Mouse (Mus musculus) megakaryocyte, adult 5-6 weeks (primary cell): Measurements from ENCODE around the gene Krt36. TPM values are rescaled to one million over a fixed set of nuclear protein-coding genes. Genes with fewer than 3 reads are reported as not detected.

Source experiments
- ATAC-seq: 2 replicates; pipeline ENCODE4 v1.8.0; 2016; ENCODE audit warnings: mild to moderate bottlenecking, inconsistent platforms; ENCODE audit not compliant: poor library complexity, severe bottlenecking
- total RNA-seq, 2 experiments: library from RNA; stranded (forward) in 1 of 2; stranded (reverse) in 1 of 2; fragments of 153-499, 151-499 nt in 1 of 2; fragments of 221-1000, 200-1000 nt in 1 of 2; gene quantifications; 2 replicates each; pipeline versions ENCODE4 v1.2.3 to v1.2.4; 2015 to 2017

Krt36 gene
- total RNA-seq (2015), result not detected in 2 replicates
- not detected in 2 replicates for total RNA-seq (2017)

GRCm38 (mm10) chr11:100105576-100106122 lies at the start of gene Krt36:
Gene Krt36, minus strand, starts transcription at chr11:100105626.
- no peak for ATAC-seq

DNA sequence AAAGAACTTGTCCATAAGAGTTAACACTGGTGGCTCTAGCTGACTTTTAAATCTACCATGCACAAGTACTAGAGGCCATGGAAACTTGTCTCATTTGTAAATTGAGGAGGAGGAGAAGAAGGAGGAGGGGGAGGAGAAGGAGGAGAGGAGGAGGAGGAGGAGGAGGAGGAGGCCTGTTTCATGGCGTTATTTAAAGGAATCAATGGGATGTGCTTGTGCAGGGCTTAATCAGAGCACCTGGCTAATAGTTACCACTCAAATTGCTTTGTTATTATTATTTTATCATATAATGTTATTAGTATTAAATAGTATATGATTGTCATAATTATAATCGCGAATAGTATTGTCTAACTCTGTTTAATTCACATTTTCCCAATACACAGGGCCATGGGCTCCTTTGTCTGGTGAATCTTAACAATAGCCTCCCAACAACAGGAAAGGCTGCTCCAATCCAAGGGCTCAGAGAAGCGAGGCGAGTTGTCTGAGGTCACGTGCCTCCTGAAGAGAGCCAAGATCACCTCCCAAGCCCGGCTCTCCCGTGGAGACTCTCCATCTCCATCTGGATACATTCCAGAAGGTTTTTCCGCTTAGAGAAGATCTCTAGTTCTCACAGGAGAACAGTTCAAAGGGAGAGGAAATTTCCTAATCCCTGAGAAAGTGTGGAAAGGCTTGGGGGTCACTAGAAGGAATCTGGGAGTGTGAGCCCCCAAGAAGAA lies 43.3 kb upstream of the Krt36 start, which contains the start of gene Krt19:
Gene Krt19 (minus strand): TSS at position 51 of the 716 bp plus-strand sequence.
- no peak for ATAC-seq

GRCm38 (mm10) chr11:100147566-100148353 lies 42.3 kb upstream of the Krt36 start:
- no peak for ATAC-seq

DNA sequence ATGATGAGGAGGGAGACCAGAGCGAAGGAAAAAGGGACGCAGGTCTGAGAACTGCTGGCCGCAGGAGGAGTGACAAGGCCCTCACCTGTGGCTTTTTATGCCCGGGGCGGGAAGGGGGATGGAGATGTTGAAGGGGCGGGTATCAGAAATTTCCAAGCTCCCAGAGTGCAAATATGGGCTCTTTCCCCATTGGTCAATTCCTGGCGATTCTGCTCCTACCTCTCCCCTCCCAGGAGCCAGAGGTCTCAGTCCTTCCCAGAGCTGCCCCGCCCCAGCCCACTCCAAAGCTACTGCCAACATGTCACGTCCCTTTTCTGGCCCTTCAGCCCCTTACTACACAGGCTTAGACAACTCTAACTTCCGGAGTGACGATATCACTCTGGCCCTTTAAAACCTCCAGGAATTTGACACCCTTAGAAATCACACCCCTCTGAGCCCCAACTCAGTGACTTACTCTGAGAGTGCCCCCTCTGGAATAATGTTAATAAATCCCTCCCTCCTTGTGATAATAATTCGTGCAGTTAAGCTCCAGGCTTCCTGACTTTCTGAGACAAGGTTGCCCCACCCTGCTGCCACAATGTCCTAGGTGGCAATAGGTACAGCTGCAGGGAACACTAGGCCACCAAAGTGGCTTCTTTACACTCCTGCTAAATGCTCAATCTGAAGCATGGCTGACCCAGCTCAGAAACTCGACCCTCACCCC lies 40.6 kb upstream of the Krt36 start:
- no peak for ATAC-seq

DNA sequence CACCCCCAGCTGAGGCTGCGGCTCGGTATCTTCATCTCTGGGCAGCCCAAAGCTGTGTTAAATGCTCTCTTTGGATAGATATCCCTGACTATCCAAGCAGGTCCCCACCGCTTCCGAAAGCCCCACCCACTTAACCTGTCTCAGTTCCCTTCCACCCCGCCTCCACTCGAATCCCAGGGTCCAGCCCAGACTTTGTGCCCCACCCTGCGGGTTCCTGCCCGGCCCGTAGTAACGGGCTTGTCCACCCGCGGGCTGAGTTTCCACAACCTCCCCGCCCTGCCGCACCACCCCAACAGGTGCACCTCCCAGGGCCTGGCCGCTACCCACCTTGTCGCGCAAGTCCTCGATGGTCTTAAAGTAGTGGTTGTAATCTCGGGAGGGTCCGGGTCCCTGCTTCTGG lies 39.7 kb upstream of the Krt36 start:
- no peak for ATAC-seq

DNA sequence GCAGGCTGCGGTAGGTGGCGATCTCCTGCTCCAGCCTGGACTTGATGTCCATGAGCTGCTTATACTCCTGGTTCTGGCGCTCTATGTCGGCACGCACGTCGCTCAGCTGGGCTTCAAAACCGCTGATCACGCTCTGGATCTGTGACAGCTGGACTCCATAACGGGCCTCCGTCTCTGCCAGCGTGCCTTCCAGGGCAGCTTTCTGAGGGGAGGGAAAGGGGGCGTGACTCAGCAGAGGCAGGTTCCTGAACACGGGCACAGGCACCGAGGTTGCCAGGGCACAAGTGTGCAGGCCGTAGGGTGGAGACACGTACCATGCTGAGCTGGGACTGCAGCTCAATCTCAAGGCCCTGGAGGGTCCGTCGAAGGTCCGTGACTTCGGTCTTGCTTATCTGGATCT lies 35.5 kb upstream of the Krt36 start:
- ATAC-seq, result no peak

- ATAC-seq, result no peak
These were observed 34.0 kb upstream of the Krt36 start for GRCm38 (mm10) chr11:100139391-100139790.

DNA sequence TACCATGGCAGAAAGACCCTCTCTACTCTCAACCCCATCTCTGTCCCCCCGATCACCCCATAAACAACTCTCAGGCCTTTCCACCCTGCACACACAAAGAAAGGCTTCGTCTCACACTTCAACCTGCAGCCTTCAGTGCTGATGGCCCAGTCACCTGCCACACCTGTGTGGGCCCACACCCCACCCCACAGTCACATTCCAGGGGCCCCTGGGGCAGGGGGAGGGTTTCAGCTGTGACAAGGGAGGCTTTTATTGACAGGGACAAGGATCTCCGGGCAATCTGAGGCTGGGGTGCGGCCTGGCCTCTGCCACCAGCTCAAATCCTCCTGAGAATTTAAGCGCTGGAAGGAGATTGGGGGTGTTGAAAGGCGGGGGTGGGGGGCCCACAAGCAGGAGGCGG lies 33.4 kb upstream of the Krt36 start:
- ATAC-seq, result no peak

DNA sequence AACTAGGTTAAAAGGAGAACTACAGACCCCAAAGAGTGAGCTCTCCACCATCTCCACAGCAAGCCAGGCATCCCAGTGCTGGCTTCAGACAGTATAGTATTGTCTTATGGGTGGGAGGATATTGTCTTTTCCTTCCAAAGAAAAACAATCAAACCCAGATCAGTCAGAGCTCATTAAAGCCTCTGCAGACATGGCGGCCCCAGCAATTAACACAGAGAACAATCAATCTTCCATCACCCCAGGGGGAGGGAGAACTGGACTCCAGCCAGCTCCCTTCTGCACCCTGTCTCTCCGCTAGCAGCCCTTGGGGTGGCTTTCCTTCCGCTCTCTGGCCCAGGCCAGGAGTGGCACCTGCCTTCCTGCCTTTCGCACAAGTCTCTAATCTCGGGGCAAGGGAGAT lies 32.3 kb upstream of the Krt36 start:
- ATAC-seq, result no peak

DNA sequence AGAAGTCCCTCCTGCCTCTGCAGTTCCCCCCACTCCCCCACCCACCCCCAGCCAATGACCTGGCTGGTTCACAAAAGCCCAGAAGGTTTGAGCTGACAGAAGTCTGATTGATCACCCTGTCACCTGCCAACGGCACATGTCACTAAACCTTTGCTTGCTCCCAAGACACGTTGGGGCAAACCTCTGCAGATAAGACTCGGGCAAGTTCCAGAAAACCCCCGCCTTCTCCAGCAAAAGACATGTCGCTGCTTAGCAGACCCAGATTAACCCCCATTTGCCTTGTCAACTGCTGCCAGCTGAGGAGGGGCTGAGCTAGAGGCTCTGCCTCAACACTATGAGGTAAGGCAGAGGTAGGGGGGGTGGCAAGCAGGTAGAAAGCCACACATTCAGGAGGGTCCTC lies 31.1 kb upstream of the Krt36 start:
- no peak for ATAC-seq

DNA sequence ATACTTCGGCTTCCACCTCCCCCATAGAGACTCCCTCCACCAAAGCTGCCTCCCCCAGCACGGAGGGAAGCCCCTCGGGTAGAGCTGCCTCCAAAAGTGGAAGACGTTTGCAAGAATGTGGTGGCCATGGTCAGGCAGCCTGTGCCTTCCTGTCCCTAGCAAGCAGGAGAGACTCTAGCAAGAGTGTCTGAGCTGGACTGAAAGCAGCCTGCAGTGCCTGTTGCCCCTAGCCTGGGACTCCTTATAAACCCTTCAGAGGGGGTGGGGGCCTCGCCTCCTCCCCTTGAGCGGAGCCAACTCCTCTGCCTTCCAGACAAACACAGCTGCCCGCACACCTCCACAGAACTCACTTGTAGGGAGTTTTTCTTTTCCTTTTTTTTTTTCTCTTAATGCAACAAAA lies 30.3 kb upstream of the Krt36 start, which contains the start of gene Krt15:
Gene Krt15 (minus strand): TSS at position 198 of the 400 bp plus-strand sequence.
- ATAC-seq, result no peak

DNA sequence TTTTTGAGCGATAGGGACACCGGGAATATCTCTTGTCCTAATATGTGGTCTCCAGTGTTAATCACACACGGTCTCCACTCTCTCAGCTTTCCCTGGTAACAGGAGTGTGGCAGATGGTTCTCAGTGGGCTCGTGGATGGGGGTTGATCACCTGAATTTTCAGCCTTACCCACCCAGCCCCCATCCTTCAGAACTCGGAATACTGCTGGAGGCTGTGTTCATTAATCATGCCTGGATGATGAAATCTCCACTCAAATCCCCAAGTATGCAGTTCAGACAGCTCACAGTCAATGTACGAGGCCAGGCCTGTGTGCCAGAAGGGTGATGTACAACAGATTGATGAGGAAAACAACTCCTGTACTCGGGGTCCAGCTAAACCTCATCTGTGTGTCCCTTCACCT lies 19.5 kb upstream of the Krt36 start:
- no peak for ATAC-seq

GRCm38 (mm10) chr11:100121466-100121865 lies 16.0 kb upstream of the Krt36 start, which contains the start of gene Krt13:
Gene Krt13, minus strand, starts transcription at chr11:100121566.
- ATAC-seq, result no peak

DNA sequence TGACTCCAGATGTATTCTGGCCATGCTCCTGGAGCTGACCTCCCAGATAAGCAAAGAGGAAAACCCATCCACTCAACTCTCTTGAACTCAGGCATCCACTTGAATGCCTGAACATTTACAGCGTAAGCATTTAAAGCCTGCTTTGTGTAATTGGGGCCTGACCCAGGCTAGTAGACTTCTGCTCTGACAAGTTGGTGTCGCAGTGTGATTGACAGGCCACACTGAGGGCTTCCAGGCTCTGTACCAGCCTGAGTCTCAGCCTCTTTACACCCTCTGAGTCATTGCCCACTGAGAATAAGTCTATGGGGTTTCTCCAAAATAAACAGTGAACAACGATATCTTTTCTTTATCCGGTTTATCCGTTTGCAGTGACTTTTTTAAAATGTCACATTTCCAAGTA lies 14.9 kb upstream of the Krt36 start:
- no peak for ATAC-seq

- no peak for ATAC-seq
These were observed 8.3 kb upstream of the Krt36 start for GRCm38 (mm10) chr11:100113742-100114029.

GRCm38 (mm10) chr11:100112935-100113741 lies 7.7 kb upstream of the Krt36 start:
- no peak for ATAC-seq

GRCm38 (mm10) chr11:100102693-100103429 lies 2.6 kb downstream of the Krt36 start:
- ATAC-seq, result no peak

GRCm38 (mm10) chr11:100100391-100100790 lies 5.0 kb downstream of the Krt36 start:
- ATAC-seq, result no peak

GRCm38 (mm10) chr11:100097819-100098218 lies 7.6 kb downstream of the Krt36 start:
- ATAC-seq, result no peak

DNA sequence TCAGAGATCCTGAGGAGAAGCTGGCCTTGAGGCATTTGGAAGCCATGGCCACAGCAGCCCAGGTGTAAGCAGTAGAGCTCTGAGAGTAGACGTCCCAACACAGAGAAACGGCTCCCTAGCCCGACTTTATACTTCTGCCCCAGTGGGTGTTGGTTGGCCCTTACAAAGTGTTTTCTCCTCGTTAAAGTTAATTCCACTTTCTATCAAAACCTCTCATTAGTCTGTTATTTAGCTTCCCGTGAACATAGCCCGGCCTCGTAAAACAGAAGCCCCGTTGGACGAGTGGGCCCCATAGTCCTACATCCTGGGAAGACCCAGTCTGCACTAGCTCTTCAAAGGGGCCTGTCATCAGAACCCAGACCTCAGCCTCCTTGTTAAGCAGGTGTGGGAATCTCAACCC lies 9.3 kb downstream of the Krt36 start, which contains the start of gene Krt35:
Gene Krt35 (minus strand): TSS at position 101 of the 400 bp plus-strand sequence.
- no peak for ATAC-seq
